Mouse (Mus musculus) splenic B cell, adult 2 months (primary cell): Measurements from ENCODE around the gene Evi5.

Source experiments
- DNase-seq: peaks from one replicate; pipeline ENCODE4 v3.0.0-alpha.2; 2011; ENCODE audit warnings: low read depth, low spot score
- H3K27me3 ChIP-seq: 2 replicates; pipeline ENCODE4 v1.6.1; 2012; ENCODE audit warnings: mild to moderate bottlenecking, low read length, moderate library complexity, mixed read lengths; ENCODE audit not compliant: control insufficient read depth, poor library complexity, insufficient read depth, severe bottlenecking
- H3K36me3 ChIP-seq: 2 replicates; pipeline ENCODE4 v1.6.1; 2012; ENCODE audit warnings: mild to moderate bottlenecking, low read length, moderate library complexity, mixed read lengths; ENCODE audit not compliant: control insufficient read depth, poor library complexity, insufficient read depth, severe bottlenecking

Gene Evi5

GRCm38 (mm10) chr5:107706262-107706661, 168.6 kb downstream of the Evi5 start:
- H3K36me3 ChIP-seq = 0 out of 2 replicates have a peak, but pooled peaks cover 2% of the 10 kb centered on the region
- DNase-seq = no peak
- no peaks in the 10 kb centered on the region for H3K27me3 ChIP-seq

GRCm38 (mm10) chr5:107705756-107706155, 169.2 kb downstream of the Evi5 start:
- H3K27me3 ChIP-seq = no peaks in the 10 kb centered on the region
- no peak for DNase-seq
- H3K36me3 ChIP-seq = 0 out of 2 replicates have a peak, but pooled peaks cover 2% of the 10 kb centered on the region

GRCm38 (mm10) chr5:107703207-107703763, 171.6 kb downstream of the Evi5 start:
- 0 out of 2 replicates have a peak, but pooled peaks cover 2% of the 10 kb centered on the region for H3K36me3 ChIP-seq

GRCm38 (mm10) chr5:107701658-107702057, 173.2 kb downstream of the Evi5 start:
- no peaks in the 10 kb centered on the region for H3K27me3 ChIP-seq
- 0 out of 2 replicates have a peak, but pooled peaks cover 2% of the 10 kb centered on the region for H3K36me3 ChIP-seq
- DNase-seq = no peak

More at GRCm38 (mm10) chr5:107703207-107703763, 171.6 kb downstream of the Evi5 start:
- no peak for DNase-seq
- no peaks in the 10 kb centered on the region for H3K27me3 ChIP-seq

GRCm38 (mm10) chr5:107700873-107701272, 174.0 kb downstream of the Evi5 start:
- DNase-seq = no peak
- H3K27me3 ChIP-seq = no peaks in the 10 kb centered on the region
- 0 out of 2 replicates have a peak, but pooled peaks cover 2% of the 10 kb centered on the region for H3K36me3 ChIP-seq

GRCm38 (mm10) chr5:107698888-107699287, 176.0 kb downstream of the Evi5 start:
- Histone ChIP-seq H3K27me3 (no peaks in the 10 kb centered on the region), H3K36me3 (0 out of 2 replicates have a peak, but pooled peaks cover 2% of the 10 kb centered on the region)
- no peak for DNase-seq

GRCm38 (mm10) chr5:107695019-107695418, 179.9 kb downstream of the Evi5 start:
- Histone ChIP-seq H3K36me3 (no peaks in the 10 kb centered on the region), H3K27me3 (no peaks in the 10 kb centered on the region)
- peak; percentile 33 for DNase-seq
